Comparison of ENCODE assay signal across 8 mouse cellular contexts in genomic region chr12:80843651-80844444, GRCm38 (mm10). TPM values are rescaled to one million over a fixed set of nuclear protein-coding genes. Genes with fewer than 3 reads are reported as not detected.
DNase-seq lines count a peak whose midpoint lies in the region; ATAC-seq and TF ChIP-seq lines count a peak whose summit lies in the region.

No protein-coding gene starts in this region.

- TF ChIP-seq CTCF in hindbrain, postnatal 0 days (IDR thresholded peaks at IDR 0.05; ENCODE audit: low read depth) = no peak

- WGBS in forebrain, embryonic 14.5 days = 81% methylated on average over 4 of the region's 4 CpGs
- 84% methylated on average over 4 of the region's 4 CpGs for WGBS in forebrain, embryonic 10.5 days
- WGBS in hindbrain, postnatal 0 days = 70% methylated on average over 4 of the region's 4 CpGs

- H3K9me3 ChIP-seq in forebrain, embryonic 14.5 days (replicated peaks; ENCODE audit: control insufficient read depth, low read length) = no peaks in the 10 kb centered on the region
- H3K9me3 ChIP-seq in forebrain, embryonic 10.5 days = no peaks in the 10 kb centered on the region
- no peaks in the 10 kb centered on the region for H3K9me3 ChIP-seq in hindbrain, postnatal 0 days (ENCODE audit: low read length)

- no peaks in the 10 kb centered on the region for H3K36me3 ChIP-seq in forebrain, embryonic 14.5 days (ENCODE audit: control insufficient read depth, insufficient read depth, low read length)
- H3K36me3 ChIP-seq in forebrain, embryonic 10.5 days (replicated peaks) = no peaks in the 10 kb centered on the region
- H3K36me3 ChIP-seq in hindbrain, postnatal 0 days (ENCODE audit: insufficient read depth, low read length) = no peaks in the 10 kb centered on the region

- ATAC-seq in forebrain, embryonic 14.5 days = no peak
- ATAC-seq in hindbrain, postnatal 0 days = peak; percentile 55; the same call in 1 of the 2 replicates

- H3K27me3 ChIP-seq in forebrain, embryonic 14.5 days (replicated peaks; ENCODE audit: control insufficient read depth, insufficient read depth, low read length) = no peaks in the 10 kb centered on the region
- H3K27me3 ChIP-seq in forebrain, embryonic 10.5 days (ENCODE audit: poor library complexity, severe bottlenecking) = no peaks in the 10 kb centered on the region
- H3K27me3 ChIP-seq in hindbrain, postnatal 0 days (ENCODE audit: insufficient read depth, low read length) = no peaks in the 10 kb centered on the region

- no peak overlapping the region for H3K4me2 ChIP-seq in forebrain, embryonic 14.5 days (ENCODE audit: low read length)
- no peak overlapping the region for H3K4me2 ChIP-seq in hindbrain, postnatal 0 days (ENCODE audit: low read depth, low read length)

- H3K4me1 ChIP-seq in forebrain, embryonic 14.5 days (ENCODE audit: control insufficient read depth, insufficient read depth, low read length) = peaks cover 9% of the 10 kb centered on the region; the same call in 1 of the 2 replicates
- H3K4me1 ChIP-seq in forebrain, embryonic 10.5 days = peaks cover 31% of the 10 kb centered on the region
- H3K4me1 ChIP-seq in hindbrain, postnatal 0 days (ENCODE audit: insufficient read depth, low read length) = peaks cover 4% of the 10 kb centered on the region; the same call in 1 of the 2 replicates

- H3K27ac ChIP-seq in forebrain, embryonic 14.5 days (ENCODE audit: low read depth, low read length) = no peak overlapping the region
- H3K27ac ChIP-seq in forebrain, embryonic 10.5 days = no peak overlapping the region
- peak overlapping the region; percentile 37; the same call in 1 of the 2 replicates for H3K27ac ChIP-seq in hindbrain, postnatal 0 days

- no peak overlapping the region for H3K4me3 ChIP-seq in forebrain, embryonic 14.5 days (ENCODE audit: low read depth, low read length)
- no peak overlapping the region for H3K4me3 ChIP-seq in forebrain, embryonic 10.5 days
- H3K4me3 ChIP-seq in hindbrain, postnatal 0 days (ENCODE audit: low read length) = no peak overlapping the region

- no peak overlapping the region for H3K9ac ChIP-seq in forebrain, embryonic 14.5 days (ENCODE audit: low read length)
- H3K9ac ChIP-seq in hindbrain, postnatal 0 days (replicated peaks; ENCODE audit: low read length) = no peak overlapping the region

- DNase-seq in forebrain, embryonic 14.5 days (ENCODE audit: low spot score) = peak; percentile 24
- no peak for DNase-seq in forebrain, embryonic 10.5 days (ENCODE audit: extremely low spot score, low spot score)
- DNase-seq in adrenal gland, postnatal 25 days = peak; percentile 18
- peak; percentile 43 for DNase-seq in hindbrain, postnatal 0 days (ENCODE audit: low spot score)
- peak; percentile 63 for DNase-seq in lung, postnatal 10 days
- DNase-seq in thymus, postnatal 14 days = no peak
- no peak for DNase-seq in c-Kit-positive CD71-positive TER-119-positive erythroid progenitor cells, embryonic 14.5 days (ENCODE audit: low spot score)
- no peak for DNase-seq in urinary bladder, postnatal 25 days (ENCODE audit: low spot score)

RNA-seq across cellular contexts. Expression of gene Susd6, which starts 53.5 kb away (rescaled TPM):
- 11.7 and 13.4 TPM in 2 replicates for polyA plus RNA-seq in forebrain, embryonic 14.5 days (2014; fragmentation: Nextera tagmentation; extraction: Ambion mirVana)
- polyA plus RNA-seq in forebrain, embryonic 10.5 days (2016; fragmentation: Nextera tagmentation; extraction: Ambion mirVana) = 11.9 and 13.0 TPM in 2 replicates
- 50.2 and 54.2 TPM in 2 replicates for total RNA-seq in adrenal gland, postnatal 25 days (2021)
- 21.3 and 26.3 TPM in 2 replicates for total RNA-seq in hindbrain, postnatal 0 days (2014; rRNA removed)
- polyA plus RNA-seq in hindbrain, postnatal 0 days (2015; fragmentation: Nextera tagmentation; extraction: Ambion mirVana) = 9.2 and 9.9 TPM in 2 replicates

Comparison
In these comparisons a context has a peak if more than half of its experiments do, and no peak if none do; other contexts are left out.
1. DNase-seq: peak in forebrain, embryonic 14.5 days (single experiment), adrenal gland, postnatal 25 days (single experiment), hindbrain, postnatal 0 days (single experiment) and lung, postnatal 10 days (single experiment); none in forebrain, embryonic 10.5 days (single experiment), thymus, postnatal 14 days (single experiment), c-Kit-positive CD71-positive TER-119-positive erythroid progenitor cells, embryonic 14.5 days (single experiment) and urinary bladder, postnatal 25 days (single experiment).